Mouse (Mus musculus) macrophage (primary cell): ENCODE results near the gene Arl4a. TPM values are rescaled to one million over a fixed set of nuclear protein-coding genes. Genes with fewer than 3 reads are reported as not detected.

Experiments
- H3K27ac ChIP-seq: fragments of 350-480 bp; formaldehyde crosslinking; 2 replicates; pipeline ENCODE4 v1.9.0; 2021
- H3K36me3 ChIP-seq: fragments of 350-480 bp; formaldehyde crosslinking; 2 replicates; pipeline ENCODE4 v1.9.0; 2021; ENCODE audit errors: inconsistent target
- H3K4me3 ChIP-seq: fragments of 350-480 bp; formaldehyde crosslinking; 2 replicates; pipeline ENCODE4 v1.9.0; 2021; ENCODE audit errors: inconsistent target
- H3K79me2 ChIP-seq: fragments of 350-480 bp; formaldehyde crosslinking; 2 replicates; pipeline ENCODE4 v1.9.0; 2021; ENCODE audit errors: inconsistent target
- WGBS: methylation state at CpG from one replicate; pipeline ENCODE4 v1.1.7; 2026; ENCODE audit warnings: inconsistent platforms; ENCODE audit not compliant: missing documents; 5-methylcytosine and 5-hydroxymethylcytosine counted together
- polyA plus RNA-seq: library from polyadenylated mRNA; stranded (reverse); fragments of 250-400 nt; gene quantifications from 3 replicates; pipeline ENCODE4 v1.2.4, GENCODE M21; 2018; ENCODE audit warnings: inconsistent platforms

Gene Arl4a
- polyA plus RNA-seq, 1 experiment from 2014 or later = 12.8 TPM

GRCm38 (mm10) chr12:40023918-40024317, 13.9 kb downstream of the Arl4a start:
- Histone ChIP-seq H3K4me3 (no peak overlapping the region), H3K79me2 (no peaks in the 10 kb centered on the region), H3K36me3 (no peaks in the 10 kb centered on the region), H3K27ac (no peak overlapping the region)
- WGBS = 95% methylated on average over 2 of the region's 2 CpGs

DNA sequence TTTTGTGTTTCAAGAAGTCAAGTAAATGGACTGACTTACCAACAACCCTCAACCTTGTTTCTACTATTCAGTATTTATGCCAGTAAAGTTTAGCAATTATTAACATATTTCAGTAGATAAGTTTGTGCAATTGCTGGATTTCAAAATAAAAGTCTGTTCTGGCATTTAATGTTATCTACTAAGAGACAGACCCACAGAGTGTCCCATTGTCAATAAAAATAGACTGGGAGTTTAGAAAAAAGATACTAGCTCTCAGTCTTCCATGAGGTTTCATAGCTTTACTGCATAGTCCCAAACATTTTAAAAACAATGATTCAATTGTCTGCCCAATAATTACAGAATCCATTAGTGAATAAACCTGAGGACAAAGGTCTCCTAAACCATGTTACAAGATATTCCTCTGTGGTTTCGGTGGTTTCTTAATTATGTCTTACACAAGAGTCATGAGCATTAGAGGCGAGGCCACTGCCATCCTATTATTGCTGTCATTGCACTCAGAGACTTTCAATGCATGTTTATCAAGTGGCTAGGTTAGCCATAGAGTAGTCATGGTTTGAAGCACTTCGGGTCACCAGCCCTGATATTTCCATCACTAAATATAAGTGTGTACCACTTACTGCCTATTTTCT, 14.7 kb downstream of the Arl4a start:
- H3K79me2 ChIP-seq = no peaks in the 10 kb centered on the region
- no peaks in the 10 kb centered on the region for H3K36me3 ChIP-seq
- H3K4me3 ChIP-seq = no peak overlapping the region
- 29% methylated on average over 3 of the region's 3 CpGs for whole genome bisulfite sequencing
- no peak overlapping the region for H3K27ac ChIP-seq

GRCm38 (mm10) chr12:40022344-40022743, 15.5 kb downstream of the Arl4a start:
- Histone ChIP-seq H3K79me2 (no peaks in the 10 kb centered on the region), H3K4me3 (no peak overlapping the region), H3K36me3 (no peaks in the 10 kb centered on the region), H3K27ac (no peak overlapping the region)
- WGBS = 91% methylated on average over 3 of the region's 3 CpGs

DNA sequence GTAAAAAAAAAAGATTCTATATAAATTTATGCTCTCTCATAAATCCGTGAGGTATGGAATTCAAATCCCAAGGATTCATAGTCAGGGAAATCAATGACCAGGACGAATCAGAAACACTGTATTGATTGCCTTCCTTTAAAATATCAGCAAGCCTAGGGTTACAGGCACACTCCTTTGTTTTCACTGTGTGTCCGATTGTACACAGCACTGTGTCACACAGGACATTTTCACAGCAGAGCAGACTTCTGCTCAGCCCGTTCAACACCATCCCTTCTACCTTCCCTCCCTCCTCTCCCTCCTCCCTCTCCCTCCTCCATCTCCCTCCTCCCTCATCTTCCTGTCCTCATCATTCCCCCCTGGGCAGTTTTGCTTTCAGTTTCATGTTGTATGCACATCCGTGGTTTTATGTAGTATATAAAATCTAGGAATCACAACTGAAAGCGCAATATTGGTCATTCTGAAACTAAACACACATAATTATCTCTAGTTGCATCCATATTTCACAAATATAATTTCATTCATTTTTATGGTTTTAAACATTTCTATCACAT, 19.8 kb downstream of the Arl4a start:
- 46% methylated on average over 6 of the region's 6 CpGs for WGBS
- Histone ChIP-seq H3K36me3 (no peaks in the 10 kb centered on the region), H3K4me3 (peak overlapping the region; percentile 5; the same call in 1 of the 2 replicates), H3K27ac (no peak overlapping the region), H3K79me2 (no peaks in the 10 kb centered on the region)

- no peak overlapping the region for H3K27ac ChIP-seq
- H3K79me2 ChIP-seq = no peaks in the 10 kb centered on the region
- no peaks in the 10 kb centered on the region for H3K36me3 ChIP-seq
- 7% methylated on average over 19 of the region's 19 CpGs for WGBS
- H3K4me3 ChIP-seq = peak overlapping the region; percentile 20
Measured at GRCm38 (mm10) chr12:40016648-40017460, 21.0 kb downstream of the Arl4a start.

DNA sequence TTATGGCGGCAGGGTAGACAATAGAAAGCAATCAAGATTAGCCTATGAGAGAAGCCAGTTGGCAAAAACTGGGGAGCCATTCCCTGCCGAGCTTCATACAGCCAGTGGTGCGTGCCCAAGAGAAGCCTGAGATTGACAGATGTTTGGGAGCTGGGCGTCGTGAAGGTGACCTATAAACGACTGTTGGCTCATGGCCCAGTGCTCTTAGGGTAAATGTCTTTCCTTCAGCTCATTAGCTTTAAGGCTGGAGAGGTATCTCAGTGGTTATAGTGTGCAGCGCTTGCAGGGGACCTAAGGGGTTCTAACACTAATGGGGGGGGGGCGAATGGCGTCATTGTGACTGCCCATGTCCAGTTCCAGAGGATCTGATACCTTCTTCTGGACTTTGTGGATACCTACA, 21.8 kb downstream of the Arl4a start:
- Histone ChIP-seq H3K27ac (no peak overlapping the region), H3K4me3 (no peak overlapping the region), H3K79me2 (no peaks in the 10 kb centered on the region), H3K36me3 (no peaks in the 10 kb centered on the region)
- 92% methylated on average over 9 of the region's 9 CpGs for WGBS

GRCm38 (mm10) chr12:40009866-40010265, 28.0 kb downstream of the Arl4a start:
- WGBS = 71% methylated on average over 2 of the region's 2 CpGs
- Histone ChIP-seq H3K79me2 (no peaks in the 10 kb centered on the region), H3K4me3 (no peak overlapping the region), H3K27ac (no peak overlapping the region), H3K36me3 (no peaks in the 10 kb centered on the region)

DNA sequence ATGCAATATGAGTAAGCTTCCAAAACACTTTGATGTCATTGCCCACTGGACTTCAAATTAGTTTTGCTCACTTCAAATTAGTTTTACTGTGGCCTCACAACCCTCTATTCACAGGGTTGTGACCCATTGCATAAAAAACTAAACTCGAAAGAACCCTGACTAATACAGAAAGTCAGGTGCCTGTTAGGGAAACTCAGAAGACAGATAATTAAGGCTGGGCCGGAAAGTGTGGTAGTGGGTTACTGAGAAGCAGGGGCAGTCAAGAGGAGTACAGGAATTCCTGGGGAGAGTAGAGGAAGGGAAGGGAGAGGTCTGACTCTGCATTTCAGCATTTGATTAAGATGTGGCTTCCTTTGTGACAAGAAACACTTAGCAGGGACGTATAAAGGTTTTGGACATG, 29.4 kb downstream of the Arl4a start:
- WGBS = 33% methylated on average over 3 of the region's 3 CpGs
- H3K79me2 ChIP-seq = no peaks in the 10 kb centered on the region
- H3K4me3 ChIP-seq = no peak overlapping the region
- H3K36me3 ChIP-seq = no peaks in the 10 kb centered on the region
- H3K27ac ChIP-seq = no peak overlapping the region

GRCm38 (mm10) chr12:40004766-40005165, 33.1 kb downstream of the Arl4a start:
- WGBS = 90% methylated on average over 2 of the region's 2 CpGs
- H3K79me2 ChIP-seq = no peaks in the 10 kb centered on the region
- no peaks in the 10 kb centered on the region for H3K36me3 ChIP-seq
- H3K27ac ChIP-seq = no peak overlapping the region
- H3K4me3 ChIP-seq = no peak overlapping the region

- Histone ChIP-seq H3K36me3 (no peaks in the 10 kb centered on the region), H3K4me3 (no peak overlapping the region), H3K27ac (no peak overlapping the region), H3K79me2 (no peaks in the 10 kb centered on the region)
- 83% methylated on average over 4 of the region's 4 CpGs for WGBS
Measured at GRCm38 (mm10) chr12:39998853-39999195, 39.0 kb downstream of the Arl4a start.

DNA sequence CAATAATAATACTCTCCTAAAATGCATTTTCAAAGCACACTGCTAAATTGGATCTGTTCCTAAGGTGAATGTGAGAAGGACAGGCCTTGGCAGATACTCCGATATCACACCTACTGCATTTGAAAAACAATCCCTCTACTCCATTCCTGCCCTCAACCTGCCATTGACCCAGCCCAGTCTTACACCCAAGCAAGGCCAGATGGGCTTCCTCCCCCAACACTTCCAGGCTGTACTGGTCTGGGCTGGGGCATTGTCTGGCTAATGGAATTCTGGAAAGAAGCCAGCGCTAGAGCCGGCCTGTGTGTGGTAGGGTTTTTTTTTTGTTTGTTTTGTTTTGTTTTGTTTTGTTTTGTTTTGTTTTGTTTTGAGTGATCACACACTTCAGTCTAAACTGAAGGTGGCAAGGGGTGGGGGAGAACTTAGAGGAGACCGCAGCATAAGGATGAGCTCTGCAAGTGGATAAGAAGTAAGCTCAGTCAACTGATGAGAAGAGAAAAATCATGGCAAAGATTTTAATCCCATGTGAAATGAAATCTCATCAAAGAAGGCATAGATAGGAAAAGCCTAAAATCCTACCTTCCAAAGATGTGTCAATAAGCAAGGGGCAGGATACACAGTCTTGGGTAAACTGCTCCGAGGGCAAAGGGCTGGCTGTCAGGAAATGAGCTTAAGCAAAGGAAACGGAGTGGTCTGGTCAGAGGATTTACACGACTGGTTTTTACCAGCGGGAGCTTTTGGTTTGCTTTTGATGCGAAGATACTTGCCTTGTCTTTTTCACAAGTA, 39.6 kb downstream of the Arl4a start:
- no peaks in the 10 kb centered on the region for H3K36me3 ChIP-seq
- H3K4me3 ChIP-seq = no peak overlapping the region
- no peak overlapping the region for H3K27ac ChIP-seq
- WGBS = 62% methylated on average over 9 of the region's 9 CpGs
- H3K79me2 ChIP-seq = no peaks in the 10 kb centered on the region

DNA sequence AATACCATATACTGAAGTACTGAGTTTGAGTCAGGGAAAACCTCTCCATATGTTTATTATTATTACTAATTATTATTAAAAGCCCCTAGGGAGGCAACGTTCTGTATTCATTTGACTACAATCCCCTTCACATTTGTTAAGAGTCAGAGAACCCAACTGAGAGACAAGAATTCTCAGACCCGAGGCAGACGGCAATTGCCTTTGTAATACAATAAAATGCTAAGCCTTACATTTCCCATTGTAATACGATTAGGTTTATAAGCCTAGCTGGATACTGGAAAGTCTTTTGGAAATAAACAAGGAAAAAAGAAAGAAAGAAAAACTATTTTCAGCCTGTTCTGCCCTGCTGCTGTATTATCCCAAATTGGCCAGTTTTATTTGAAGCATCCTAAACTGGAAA, 40.2 kb downstream of the Arl4a start:
- H3K79me2 ChIP-seq = no peaks in the 10 kb centered on the region
- H3K36me3 ChIP-seq = no peaks in the 10 kb centered on the region
- H3K27ac ChIP-seq = no peak overlapping the region
- 82% methylated on average over 4 of the region's 4 CpGs for WGBS
- no peak overlapping the region for H3K4me3 ChIP-seq

GRCm38 (mm10) chr12:39996015-39996414, 41.8 kb downstream of the Arl4a start:
- Histone ChIP-seq H3K36me3 (no peaks in the 10 kb centered on the region), H3K4me3 (no peak overlapping the region), H3K79me2 (no peaks in the 10 kb centered on the region), H3K27ac (no peak overlapping the region)
- WGBS = 90% methylated on average over 5 of the region's 5 CpGs

DNA sequence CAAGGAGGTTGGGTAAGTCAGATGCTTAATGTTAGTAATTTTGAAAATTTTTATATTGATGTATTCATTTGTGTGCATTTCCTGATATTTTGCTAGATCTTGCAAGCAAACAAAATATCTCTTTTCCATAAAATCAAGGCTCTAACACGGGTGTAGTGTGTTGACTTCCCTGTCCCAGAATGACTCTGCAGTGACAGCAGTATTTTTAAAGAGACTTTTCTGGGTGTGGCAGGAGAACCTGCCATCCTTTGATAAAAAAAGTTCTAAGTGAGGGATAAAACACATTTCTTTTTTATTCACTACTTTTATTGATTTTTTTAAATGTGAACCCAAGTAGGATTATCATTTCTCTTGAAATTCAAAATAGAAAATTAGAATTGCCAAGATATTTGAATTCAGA, 42.2 kb downstream of the Arl4a start:
- Histone ChIP-seq H3K4me3 (no peak overlapping the region), H3K36me3 (no peaks in the 10 kb centered on the region), H3K79me2 (no peaks in the 10 kb centered on the region), H3K27ac (no peak overlapping the region)
- whole genome bisulfite sequencing = 38% methylated on average over 1 of the region's 1 CpGs
